Mouse (Mus musculus) liver, embryonic 14.5 days (tissue): ENCODE data around the gene Ccl1.

Experiments
- CTCF ChIP-seq: IDR thresholded peaks from 2 replicates; pipeline ENCODE4 v1.5.1; 2016; ENCODE audit warnings: antibody characterized with exemption, low read depth, control low read depth
- EP300 ChIP-seq: IDR thresholded peaks from 2 replicates; pipeline ENCODE4 v1.6.1; 2016; ENCODE audit warnings: antibody characterized with exemption, low read depth

DNA sequence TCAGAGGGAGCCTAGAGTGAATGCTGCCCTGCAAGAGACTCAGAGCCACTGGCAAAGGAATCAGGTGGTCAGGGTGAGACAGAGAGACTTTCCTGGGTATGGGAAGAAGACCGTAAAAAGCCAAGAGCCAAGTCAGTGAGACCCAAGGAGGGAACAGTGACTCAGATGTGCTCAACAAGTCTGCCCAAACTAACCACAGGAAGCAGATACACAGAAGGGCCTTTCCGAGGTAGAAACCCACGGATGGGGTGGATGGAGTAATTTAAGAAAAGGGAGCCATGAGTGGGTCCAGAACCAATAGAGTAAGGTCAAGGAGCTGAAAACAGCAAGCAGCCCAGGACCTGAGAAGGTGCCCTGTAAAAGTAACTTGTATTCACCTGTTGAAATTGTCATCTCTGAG is 101.8 kb downstream of the Ccl1 start:
- TF ChIP-seq CTCF: no peak
- TF ChIP-seq EP300: no peak
